Mouse (Mus musculus) bone marrow, adult 2 months (tissue): ENCODE data around the gene Plin3. TPM values are rescaled to one million over a fixed set of nuclear protein-coding genes. Genes with fewer than 3 reads are reported as not detected.

Experiments
- H3K27ac ChIP-seq: fragments of 200-500 bp; 2 replicates; pipeline ENCODE4 v1.5.1; 2012; ENCODE audit warnings: low read depth, mild to moderate bottlenecking, control low read depth, inconsistent platforms, low read length; ENCODE audit not compliant: control insufficient read depth, poor library complexity, insufficient read depth
- H3K4me1 ChIP-seq: fragments of 200-500 bp; 2 replicates; pipeline ENCODE4 v1.6.1; 2011; ENCODE audit warnings: low read length; ENCODE audit not compliant: control insufficient read depth, insufficient read depth
- H3K4me3 ChIP-seq: fragments of 200-500 bp; replicated peaks from 2 replicates; pipeline ENCODE3; 2011; ENCODE audit warnings: mild to moderate bottlenecking, low read depth, low read length, control low read depth; ENCODE audit not compliant: control insufficient read depth
- CTCF ChIP-seq: fragments of 200-500 bp; IDR thresholded peaks from 2 replicates; pipeline ENCODE4 v1.5.1; 2011; ENCODE audit warnings: low read length, control low read depth; ENCODE audit not compliant: control insufficient read depth, insufficient read depth
- POLR2A ChIP-seq: fragments of 200-500 bp; IDR thresholded peaks from 2 replicates; pipeline ENCODE4 v1.6.1; 2011; ENCODE audit warnings: low read depth, mild to moderate bottlenecking, control low read depth, low read length, borderline replicate concordance; ENCODE audit not compliant: control insufficient read depth
- WGBS: fragments of 180-500 bp; shearing (Covaris S2); methylation state at CpG from one replicate; pipeline ENCODE4 v1.1.7; 2018; 5-methylcytosine and 5-hydroxymethylcytosine counted together
- polyA plus RNA-seq: library from polyadenylated mRNA; stranded (reverse); fragments of >200 nt; gene quantifications from 2 replicates; pipeline ENCODE4 v1.2.4, GENCODE M21; 2011; ENCODE audit warnings: low replicate concordance; ENCODE audit not compliant: missing spikeins, insufficient read depth, insufficient read length

The Plin3 gene
- polyA plus RNA-seq, 1 experiment: 29.6 TPM

- Histone ChIP-seq H3K4me3 (no peak overlapping the region), H3K4me1 (no peaks in the 10 kb centered on the region; the same call in 1 of the 2 replicates), H3K27ac (no peak overlapping the region)
- TF ChIP-seq POLR2A (no peak), CTCF (no peak)
- WGBS: 79% methylated on average over 5 of the region's 5 CpGs
Measured at GRCm38 (mm10) chr17:56273986-56274385, 18.7 kb downstream of the Plin3 start.

- Histone ChIP-seq H3K4me1 (no peaks in the 10 kb centered on the region; the same call in 1 of the 2 replicates), H3K27ac (no peak overlapping the region), H3K4me3 (no peak overlapping the region)
- 85% methylated on average over 7 of the region's 7 CpGs for WGBS
- TF ChIP-seq POLR2A (no peak), CTCF (no peak)
Measured at GRCm38 (mm10) chr17:56273482-56273881, 19.2 kb downstream of the Plin3 start.

- TF ChIP-seq CTCF (no peak), POLR2A (no peak)
- Histone ChIP-seq H3K4me1 (no peaks in the 10 kb centered on the region; the same call in 1 of the 2 replicates), H3K4me3 (no peak overlapping the region), H3K27ac (no peak overlapping the region)
- 77% methylated on average over 3 of the region's 3 CpGs for WGBS
Measured at GRCm38 (mm10) chr17:56272644-56273043, 20.0 kb downstream of the Plin3 start.

- H3K4me1 ChIP-seq: no peaks in the 10 kb centered on the region
- 88% methylated on average over 12 of the region's 12 CpGs for WGBS
- no peak overlapping the region for H3K27ac ChIP-seq
- H3K4me3 ChIP-seq: no peak overlapping the region
- TF ChIP-seq POLR2A: no peak
- no peak for TF ChIP-seq CTCF
Measured at GRCm38 (mm10) chr17:56271609-56272253, 20.9 kb downstream of the Plin3 start.

- Histone ChIP-seq H3K4me3 (no peak overlapping the region), H3K27ac (peak overlapping the region; percentile 49; the same call in 1 of the 2 replicates), H3K4me1 (peaks cover 4% of the 10 kb centered on the region)
- TF ChIP-seq POLR2A (no peak), CTCF (no peak)
- 73% methylated on average over 3 of the region's 3 CpGs for WGBS
Measured at GRCm38 (mm10) chr17:56269741-56270140, 22.9 kb downstream of the Plin3 start.

GRCm38 (mm10) chr17:56269153-56269630, 23.5 kb downstream of the Plin3 start:
- 10% methylated on average over 12 of the region's 12 CpGs for WGBS
- no peak for TF ChIP-seq POLR2A
- no peak for TF ChIP-seq CTCF
- Histone ChIP-seq H3K27ac (peak overlapping the region; percentile 49; the same call in 1 of the 2 replicates), H3K4me1 (peaks cover 6% of the 10 kb centered on the region), H3K4me3 (peak overlapping the region; percentile 59)

GRCm38 (mm10) chr17:56266271-56266670, 26.4 kb downstream of the Plin3 start:
- Histone ChIP-seq H3K4me3 (no peak overlapping the region), H3K27ac (peak overlapping the region; percentile 66), H3K4me1 (peaks cover 6% of the 10 kb centered on the region)
- no peak for TF ChIP-seq POLR2A
- no peak for TF ChIP-seq CTCF
- 47% methylated on average over 3 of the region's 3 CpGs for WGBS

GRCm38 (mm10) chr17:56265869-56266268, 26.8 kb downstream of the Plin3 start:
- 49% methylated on average over 3 of the region's 3 CpGs for WGBS
- Histone ChIP-seq H3K4me1 (peaks cover 6% of the 10 kb centered on the region), H3K4me3 (no peak overlapping the region), H3K27ac (peak overlapping the region; percentile 66)
- no peak for TF ChIP-seq POLR2A
- no peak for TF ChIP-seq CTCF

GRCm38 (mm10) chr17:56265011-56265410, 27.7 kb downstream of the Plin3 start:
- WGBS: 36% methylated on average over 4 of the region's 4 CpGs
- Histone ChIP-seq H3K4me3 (no peak overlapping the region), H3K4me1 (peaks cover 6% of the 10 kb centered on the region), H3K27ac (peak overlapping the region; percentile 77)
- TF ChIP-seq CTCF (no peak), POLR2A (no peak)
